Mouse (Mus musculus): ENCODE results near the gene Fut11. TPM values are rescaled to one million over a fixed set of nuclear protein-coding genes. Genes with fewer than 3 reads are reported as not detected.

Gene Fut11
- polyA plus RNA-seq, 1 experiment, result 24.7 TPM

DNA sequence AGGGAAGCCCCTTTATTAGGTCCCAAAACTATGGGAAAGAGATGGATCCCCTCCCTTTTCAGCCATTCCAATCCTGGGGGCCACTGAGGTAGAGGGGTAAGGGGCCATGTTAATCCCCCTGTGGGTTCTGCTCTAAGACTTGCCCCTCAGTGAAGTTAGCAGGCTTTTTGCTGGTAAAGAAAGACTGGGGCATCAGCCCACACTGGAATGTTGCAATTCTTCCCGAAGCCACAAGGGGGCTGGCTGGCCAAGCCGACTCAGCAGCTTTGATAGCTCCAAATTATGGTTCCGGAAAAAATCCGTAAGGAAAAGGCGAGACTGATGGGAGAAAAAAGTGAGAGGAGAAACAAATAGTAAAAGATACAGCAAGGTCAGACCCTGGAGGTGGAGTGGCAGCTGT is 29.3 kb downstream of the Fut11 start:
- TF ChIP-seq CTCF (IDR thresholded peaks at IDR 0.05; ENCODE audit: borderline replicate concordance, extremely low read depth, insufficient read depth, insufficient read length), result peak; percentile 94
- no peak for TF ChIP-seq POLR2A (IDR thresholded peaks at IDR 0.05; ENCODE audit: borderline replicate concordance, extremely low read depth, insufficient read depth, insufficient read length, poor library complexity, severe bottlenecking)
- peak; percentile 69 for DNase-seq (ENCODE audit: low read depth)

DNA sequence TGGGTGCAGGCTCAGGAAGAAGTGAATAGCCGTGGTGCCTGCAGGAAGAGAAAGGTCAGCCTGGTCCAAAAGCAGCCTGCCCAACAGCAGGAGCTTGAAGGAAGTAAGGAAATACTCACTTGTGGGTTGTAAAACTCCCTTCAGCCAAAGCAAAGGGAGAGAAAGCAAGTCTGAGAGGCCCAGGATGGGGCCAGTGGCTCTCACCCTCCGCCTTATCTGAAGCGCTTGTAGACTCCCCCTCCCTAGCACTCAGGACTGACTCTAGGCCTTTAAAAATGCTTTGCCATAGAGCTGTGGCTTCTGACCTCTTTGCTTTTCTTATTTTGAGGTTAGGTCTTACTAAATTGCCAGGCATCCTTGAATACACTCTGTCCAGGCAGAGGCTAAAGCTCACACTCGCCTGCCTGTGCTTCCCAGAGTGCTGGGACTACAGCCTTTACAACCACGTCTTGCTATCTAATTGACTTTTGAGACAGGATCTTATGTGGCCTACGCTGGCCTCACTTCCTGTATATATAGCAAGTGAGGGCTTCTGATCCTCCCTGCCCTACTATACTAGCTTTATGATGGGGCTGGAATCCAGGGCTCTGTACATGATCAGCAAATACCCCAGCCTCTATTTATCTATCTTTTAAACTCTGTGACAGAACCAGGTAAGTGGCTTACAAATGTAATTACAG is 31.0 kb downstream of the Fut11 start:
- TF ChIP-seq CTCF (IDR thresholded peaks at IDR 0.05; ENCODE audit: borderline replicate concordance, extremely low read depth, insufficient read depth, insufficient read length) (no peak), POLR2A (IDR thresholded peaks at IDR 0.05; ENCODE audit: borderline replicate concordance, extremely low read depth, insufficient read depth, insufficient read length, poor library complexity, severe bottlenecking) (no peak)
- no peak for DNase-seq (ENCODE audit: low read depth)

DNA sequence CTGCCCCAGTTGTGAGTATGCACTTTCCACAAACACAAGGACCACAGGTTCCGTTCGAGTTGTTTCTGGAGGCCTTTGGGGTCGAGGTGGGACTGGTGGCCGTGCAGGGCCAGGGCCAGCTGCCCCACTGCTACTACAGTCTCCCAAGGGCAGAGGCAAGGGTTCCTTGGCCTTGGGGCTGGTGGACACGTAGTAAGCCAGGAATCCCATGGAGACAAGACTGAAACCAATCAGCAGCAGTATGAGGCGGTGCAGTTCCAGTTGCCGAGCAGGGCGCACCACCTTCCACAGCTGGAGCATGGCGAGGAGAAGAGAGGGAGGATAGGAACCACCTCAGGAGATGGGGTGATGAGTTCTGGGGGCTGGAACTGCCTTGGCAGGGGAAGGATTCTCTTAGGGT is 35.1 kb downstream of the Fut11 start:
- no peak for DNase-seq (ENCODE audit: low read depth)
- TF ChIP-seq POLR2A (IDR thresholded peaks at IDR 0.05; ENCODE audit: borderline replicate concordance, extremely low read depth, insufficient read depth, insufficient read length, poor library complexity, severe bottlenecking), result no peak
- no peak for TF ChIP-seq CTCF (IDR thresholded peaks at IDR 0.05; ENCODE audit: borderline replicate concordance, extremely low read depth, insufficient read depth, insufficient read length)

DNA sequence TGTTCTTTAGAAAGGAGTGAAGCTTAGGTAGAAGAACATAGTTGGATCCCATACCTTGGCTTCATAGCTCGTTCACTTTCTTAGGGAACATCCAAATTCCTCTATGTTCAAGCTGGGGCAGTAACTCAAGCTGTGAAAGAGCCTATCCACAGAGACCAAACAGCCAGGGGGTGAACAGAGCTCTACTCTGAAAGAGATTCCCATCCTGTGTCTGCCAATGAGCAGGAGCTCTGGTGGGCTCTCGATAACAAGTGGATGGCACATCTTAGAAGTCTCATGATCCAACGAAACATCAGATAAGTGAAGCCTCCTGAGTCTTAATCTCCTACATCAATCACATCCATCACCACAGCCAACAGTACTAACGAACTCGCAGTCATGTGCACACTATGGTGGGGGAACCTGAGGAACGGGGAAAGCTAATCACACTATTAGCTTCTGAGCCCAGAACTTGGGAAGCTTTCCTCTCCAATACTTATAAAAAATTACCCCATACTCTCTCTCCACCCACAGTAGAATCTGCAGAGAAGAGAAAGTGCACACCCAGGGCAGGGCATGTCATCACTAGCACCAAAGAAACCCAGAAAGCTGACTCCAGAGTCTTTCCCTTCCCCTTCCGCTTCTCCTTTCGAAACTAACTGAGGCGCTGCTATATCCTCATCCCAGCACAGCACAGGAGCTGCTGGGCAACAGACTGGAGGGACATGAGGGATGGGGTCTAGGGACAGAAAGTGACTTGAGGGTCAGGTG is 36.3 kb downstream of the Fut11 start:
- TF ChIP-seq POLR2A (IDR thresholded peaks at IDR 0.05; ENCODE audit: borderline replicate concordance, extremely low read depth, insufficient read depth, insufficient read length, poor library complexity, severe bottlenecking) (no peak), CTCF (IDR thresholded peaks at IDR 0.05; ENCODE audit: borderline replicate concordance, extremely low read depth, insufficient read depth, insufficient read length) (no peak)

DNA sequence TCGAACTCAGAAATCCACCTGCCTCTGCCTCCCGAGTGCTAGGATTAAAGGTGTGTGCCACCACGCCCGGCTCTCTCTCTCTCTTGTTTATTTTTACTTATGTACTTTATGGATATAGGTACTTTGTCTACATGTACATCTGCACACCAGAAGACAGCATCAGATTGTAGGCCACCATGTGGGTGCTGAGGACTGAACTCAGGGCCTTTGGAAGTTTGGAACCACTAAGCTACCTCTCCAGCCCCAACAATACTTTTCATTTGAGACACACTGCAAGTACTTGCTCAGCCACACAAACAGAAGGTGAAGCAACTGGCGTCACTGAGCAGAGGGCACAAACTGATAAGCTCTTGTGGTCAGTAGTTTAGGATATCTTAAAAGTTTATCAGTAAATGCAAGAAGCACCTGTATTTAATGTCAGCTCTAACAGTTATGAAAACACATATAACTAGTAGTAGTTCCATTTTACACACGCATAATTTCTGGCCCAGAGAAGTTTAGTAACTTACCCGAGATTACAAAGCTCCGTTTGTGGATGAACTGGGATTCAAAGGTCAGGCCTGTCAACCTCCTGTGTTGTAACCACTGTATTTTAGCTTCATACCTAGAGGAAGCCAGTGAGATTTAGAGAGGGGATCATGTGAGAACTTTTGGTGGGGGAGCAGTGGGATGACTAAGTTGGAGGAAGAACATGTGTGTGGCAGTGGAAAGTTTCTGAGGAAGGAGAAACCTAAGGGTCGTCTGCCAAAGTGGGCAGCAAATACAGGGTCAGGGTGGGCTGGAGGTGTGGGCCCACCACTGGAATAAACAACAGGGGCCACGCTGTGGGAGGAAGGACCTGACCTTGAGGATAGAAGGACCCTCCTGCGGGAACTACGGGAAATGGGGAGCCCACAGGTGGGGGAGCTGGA is 38.5 kb downstream of the Fut11 start:
- TF ChIP-seq POLR2A (IDR thresholded peaks at IDR 0.05; ENCODE audit: borderline replicate concordance, extremely low read depth, insufficient read depth, insufficient read length, poor library complexity, severe bottlenecking), result no peak
- TF ChIP-seq CTCF (IDR thresholded peaks at IDR 0.05; ENCODE audit: borderline replicate concordance, extremely low read depth, insufficient read depth, insufficient read length), result no peak
- no peak for DNase-seq (ENCODE audit: low read depth)

More for the DNA sequence above, 36.3 kb downstream of the Fut11 start:
- no peak for DNase-seq (ENCODE audit: low read depth)

DNA sequence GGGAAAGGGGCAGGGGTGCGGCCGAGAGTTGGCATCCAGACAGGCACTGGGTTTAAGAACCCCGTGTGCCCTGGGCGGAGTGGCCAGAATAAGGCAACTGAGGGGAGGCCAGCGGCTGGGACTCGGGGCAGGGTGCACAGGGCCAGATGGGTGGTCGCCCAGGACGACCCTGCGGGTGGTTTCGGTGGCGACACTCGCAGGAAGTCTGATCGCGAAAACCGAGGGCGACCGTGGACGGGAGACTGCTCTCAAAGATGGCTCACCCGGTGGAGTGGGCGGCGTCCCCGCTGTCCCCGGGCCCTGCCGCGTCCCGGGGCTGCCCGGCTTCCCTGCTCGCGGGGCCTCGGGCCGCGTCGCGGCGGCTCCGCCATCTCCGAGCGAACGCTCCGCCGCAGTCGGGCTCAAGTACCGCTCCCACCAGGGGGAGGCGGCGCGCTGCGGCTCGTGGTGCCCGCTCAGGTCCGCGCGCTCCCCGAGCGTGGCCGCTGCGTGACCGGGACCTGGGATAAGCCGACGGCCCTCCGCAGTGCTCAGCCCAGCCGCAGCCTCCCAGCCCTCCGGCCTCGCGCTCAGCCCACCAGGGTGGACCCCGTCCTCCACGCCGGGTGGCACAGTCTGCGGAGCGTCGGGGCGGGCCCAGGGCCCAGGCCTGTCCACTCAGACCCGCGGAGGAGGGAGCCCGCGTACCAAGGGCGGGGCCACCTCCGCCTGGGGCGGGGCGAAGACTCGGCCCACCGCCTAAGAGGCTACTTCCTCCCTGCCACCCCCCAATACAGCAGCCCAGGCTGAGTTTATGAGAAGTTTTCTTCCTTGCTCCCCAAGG is 39.4 kb downstream of the Fut11 start, which contains the start of gene Ndst2:
Ndst2 (minus strand) TSS at position 611 of the 823 bp plus-strand sequence.
- TF ChIP-seq POLR2A (IDR thresholded peaks at IDR 0.05; ENCODE audit: borderline replicate concordance, extremely low read depth, insufficient read depth, insufficient read length, poor library complexity, severe bottlenecking), result peak; percentile 94
- no peak for TF ChIP-seq CTCF (IDR thresholded peaks at IDR 0.05; ENCODE audit: borderline replicate concordance, extremely low read depth, insufficient read depth, insufficient read length)
- DNase-seq (ENCODE audit: low read depth), result peak; percentile 95

DNA sequence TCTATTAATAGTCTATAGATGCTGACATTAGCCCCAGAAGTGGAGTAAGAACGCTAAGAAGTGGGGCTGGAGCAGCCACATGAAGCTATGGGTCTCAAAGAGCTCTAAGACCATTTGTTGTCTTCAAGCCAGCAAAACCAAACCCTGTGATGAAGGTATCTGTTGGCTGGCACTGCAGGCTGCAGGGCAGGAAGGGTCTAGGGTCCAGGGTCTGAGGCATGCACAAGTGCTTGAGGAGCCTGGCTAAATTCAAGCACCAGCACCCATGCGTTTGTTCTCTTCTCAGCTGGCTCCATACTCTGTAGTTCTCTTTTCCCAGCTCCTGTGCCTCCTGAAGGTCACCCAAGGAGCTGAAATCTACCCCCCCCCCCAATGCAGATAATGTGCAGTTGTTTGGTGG is 40.3 kb downstream of the Fut11 start:
- no peak for DNase-seq (ENCODE audit: low read depth)
- no peak for TF ChIP-seq CTCF (IDR thresholded peaks at IDR 0.05; ENCODE audit: borderline replicate concordance, extremely low read depth, insufficient read depth, insufficient read length)
- no peak for TF ChIP-seq POLR2A (IDR thresholded peaks at IDR 0.05; ENCODE audit: borderline replicate concordance, extremely low read depth, insufficient read depth, insufficient read length, poor library complexity, severe bottlenecking)

DNA sequence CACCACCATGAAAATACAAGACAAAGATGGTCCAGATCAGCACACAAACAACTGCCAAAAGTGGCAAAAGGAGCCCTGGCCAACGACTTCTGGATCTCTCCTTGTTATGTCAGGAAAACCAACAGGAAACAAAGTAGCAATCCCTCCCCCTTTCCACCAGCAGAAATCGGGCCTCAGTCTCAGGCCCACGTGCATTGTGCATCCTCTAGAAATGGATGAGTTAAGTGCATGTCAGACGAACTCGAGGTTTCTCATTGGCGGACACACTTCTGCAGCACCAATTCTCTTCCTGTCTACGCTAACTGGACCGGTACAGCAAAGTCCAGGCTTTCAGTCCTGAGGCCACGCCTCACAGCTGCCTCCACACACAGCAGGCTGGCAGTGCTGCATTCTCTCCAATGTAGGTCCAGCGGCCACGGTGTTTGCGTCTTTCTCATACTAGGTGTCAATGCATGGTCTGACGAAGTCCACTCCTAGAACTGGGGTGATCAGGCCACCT is 41.2 kb downstream of the Fut11 start:
- DNase-seq (ENCODE audit: low read depth), result no peak

DNA sequence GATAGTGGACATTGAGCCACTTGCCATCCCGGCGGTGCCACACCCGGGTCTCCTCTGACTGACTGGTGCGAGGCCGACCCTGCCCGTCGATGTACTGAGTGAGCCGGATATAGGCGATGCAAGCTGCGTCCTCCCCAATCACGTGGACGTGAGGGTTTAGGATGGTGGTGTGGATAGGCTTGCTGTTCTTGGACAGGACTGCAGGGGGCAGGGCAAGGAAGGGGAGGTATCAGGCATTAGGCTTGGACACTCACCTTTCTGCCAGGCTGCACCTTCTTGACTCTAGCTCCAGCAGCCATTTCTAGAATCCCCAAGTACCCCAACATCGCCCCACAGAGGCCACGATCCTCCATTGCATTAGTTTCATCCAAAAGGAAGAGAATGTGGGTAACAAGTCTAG is 42.5 kb downstream of the Fut11 start:
- TF ChIP-seq CTCF (IDR thresholded peaks at IDR 0.05; ENCODE audit: borderline replicate concordance, extremely low read depth, insufficient read depth, insufficient read length) (peak; percentile 65), POLR2A (IDR thresholded peaks at IDR 0.05; ENCODE audit: borderline replicate concordance, extremely low read depth, insufficient read depth, insufficient read length, poor library complexity, severe bottlenecking) (no peak)
- peak; percentile 40 for DNase-seq (ENCODE audit: low read depth)

More for the DNA sequence above, 41.2 kb downstream of the Fut11 start:
- TF ChIP-seq POLR2A (IDR thresholded peaks at IDR 0.05; ENCODE audit: borderline replicate concordance, extremely low read depth, insufficient read depth, insufficient read length, poor library complexity, severe bottlenecking) (no peak), CTCF (IDR thresholded peaks at IDR 0.05; ENCODE audit: borderline replicate concordance, extremely low read depth, insufficient read depth, insufficient read length) (no peak)

DNA sequence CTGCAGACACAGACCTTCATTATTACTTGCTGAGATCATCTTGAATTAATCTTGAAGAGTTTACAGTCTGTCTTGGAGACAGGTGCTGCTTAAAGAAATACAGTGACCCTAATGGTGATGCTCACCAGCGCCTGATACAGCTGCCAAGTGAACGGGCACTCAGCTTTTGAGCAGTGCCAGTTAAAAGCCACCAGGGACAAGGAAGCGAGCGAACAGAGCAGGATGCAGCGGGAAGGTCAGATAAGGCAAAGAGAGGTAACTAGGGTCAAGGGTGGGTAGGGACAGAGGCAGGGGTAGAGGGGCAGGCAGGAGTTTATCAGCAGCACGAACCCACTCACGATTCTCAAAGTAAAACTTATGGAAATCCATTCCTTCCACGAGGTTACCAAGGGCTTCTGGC is 43.7 kb downstream of the Fut11 start:
- TF ChIP-seq POLR2A (IDR thresholded peaks at IDR 0.05; ENCODE audit: borderline replicate concordance, extremely low read depth, insufficient read depth, insufficient read length, poor library complexity, severe bottlenecking) (no peak), CTCF (IDR thresholded peaks at IDR 0.05; ENCODE audit: borderline replicate concordance, extremely low read depth, insufficient read depth, insufficient read length) (no peak)

More for the DNA sequence above, 43.7 kb downstream of the Fut11 start:
- no peak for DNase-seq (ENCODE audit: low read depth)

Data from brain, embryonic 14.5 days (tissue).